Mouse (Mus musculus): ENCODE measurements at regions not wholly inside any gene's neighbourhood (a gene's known extent, or its start where the extent isn't known, plus 50 kb on each side); places are given as distances from the start of the nearest gene placed in this dataset.

DNA sequence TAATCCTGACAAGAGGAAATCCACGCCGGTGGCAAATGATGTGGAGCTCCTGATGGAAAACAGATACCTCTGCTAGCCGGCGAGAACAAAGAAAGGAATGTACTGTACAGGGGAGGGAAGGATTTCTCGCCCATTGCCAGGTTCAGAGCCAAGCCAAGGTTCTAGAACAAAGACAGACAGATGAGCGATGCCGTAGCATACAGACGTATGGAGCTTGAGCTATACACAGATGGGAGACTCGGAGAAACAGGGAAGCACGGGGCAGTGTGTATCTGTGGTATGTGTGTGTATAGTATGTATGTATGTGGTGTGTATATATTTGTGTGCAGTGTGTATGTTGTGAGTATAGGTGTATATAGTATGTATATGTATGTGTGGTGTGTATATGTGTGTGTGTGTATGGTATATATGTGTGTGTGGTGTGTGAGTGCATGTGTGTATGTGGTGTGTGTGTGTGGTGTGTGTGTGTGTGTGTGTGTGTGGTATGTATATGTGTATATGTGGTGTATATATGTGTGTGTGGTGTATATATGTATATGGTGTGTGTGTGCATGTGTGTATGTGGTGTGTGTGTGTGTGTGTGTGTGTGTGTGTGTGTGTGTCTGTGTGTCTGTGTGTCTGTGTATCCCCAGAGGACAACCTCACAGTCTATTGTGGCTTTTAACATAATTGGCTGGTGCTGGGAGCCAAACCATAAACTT, 140.6 kb downstream of the Cand1 start:
- TF ChIP-seq POLR2A (IDR thresholded peaks at IDR 0.05; ENCODE audit: insufficient read depth, low read depth, low read length) (no peak), EP300 (IDR thresholded peaks at IDR 0.05; ENCODE audit: insufficient read depth, low read depth, low read length) (no peak)

All from heart, adult 2 months (tissue).